Mouse (Mus musculus) layer of hippocampus, adult 9-11 months (tissue): Measurements from ENCODE around the gene BC005624.
"Not testable (repeated sequence)": the region's sequence is repeated elsewhere in the genome, so short reads cannot be mapped to it uniquely, and the experiment has no call there.

Experiments
- DNase-seq: peaks from one replicate; pipeline ENCODE4 v3.0.0; 2022

Gene BC005624

GRCm38 (mm10) chr2:30967352-30968327, 14.4 kb downstream of the BC005624 start, which contains the start of gene Tor1a:
TSS of gene Tor1a (minus strand) at chr2:30967933.
- DNase-seq, result peak; percentile 91

GRCm38 (mm10) chr2:30966826-30967225, 15.2 kb downstream of the BC005624 start:
- no peak for DNase-seq

- no peak for DNase-seq
These were observed 16.4 kb downstream of the BC005624 start for GRCm38 (mm10) chr2:30965627-30966026.

GRCm38 (mm10) chr2:30962570-30963254, 19.3 kb downstream of the BC005624 start:
- peak; percentile 75 for DNase-seq

GRCm38 (mm10) chr2:30959856-30960255, 22.1 kb downstream of the BC005624 start:
- no peak for DNase-seq

GRCm38 (mm10) chr2:30958726-30959125, 23.3 kb downstream of the BC005624 start:
- no peak for DNase-seq

GRCm38 (mm10) chr2:30957511-30957910, 24.5 kb downstream of the BC005624 start:
- DNase-seq, result no peak

GRCm38 (mm10) chr2:30954797-30955196, 27.2 kb downstream of the BC005624 start:
- DNase-seq, result no peak

- DNase-seq, result peak; percentile 93
These were observed 29.0 kb downstream of the BC005624 start, which contains the start of gene Tor1b for GRCm38 (mm10) chr2:30952824-30953490. TSS of gene Tor1b (plus strand) at chr2:30952959.

- DNase-seq, result no peak
These were observed 29.6 kb downstream of the BC005624 start for GRCm38 (mm10) chr2:30952457-30952823.

GRCm38 (mm10) chr2:30942603-30943011, 39.4 kb downstream of the BC005624 start:
- no peak for DNase-seq

GRCm38 (mm10) chr2:30942116-30942515, 39.9 kb downstream of the BC005624 start:
- not testable (repeated sequence) for DNase-seq

GRCm38 (mm10) chr2:30941586-30941985, 40.4 kb downstream of the BC005624 start:
- no peak for DNase-seq

GRCm38 (mm10) chr2:30938574-30938991, 43.4 kb downstream of the BC005624 start:
- DNase-seq, result no peak

- no peak for DNase-seq
These were observed 44.3 kb downstream of the BC005624 start for GRCm38 (mm10) chr2:30937731-30938130.

GRCm38 (mm10) chr2:30936808-30937207, 45.2 kb downstream of the BC005624 start:
- DNase-seq, result no peak

- peak; percentile 63 for DNase-seq
These were observed 48.0 kb downstream of the BC005624 start for GRCm38 (mm10) chr2:30933917-30934450.

GRCm38 (mm10) chr2:30933032-30933431, 49.0 kb downstream of the BC005624 start:
- no peak for DNase-seq

- DNase-seq, result no peak
These were observed 50.1 kb downstream of the BC005624 start for GRCm38 (mm10) chr2:30931922-30932321.

GRCm38 (mm10) chr2:30930846-30931245, 51.2 kb downstream of the BC005624 start:
- not testable (repeated sequence) for DNase-seq

- DNase-seq, result peak; percentile 75
These were observed 52.4 kb downstream of the BC005624 start, which contains the start of gene Ptges for GRCm38 (mm10) chr2:30929483-30930045. TSS of gene Ptges (minus strand) at chr2:30929863.

GRCm38 (mm10) chr2:30928893-30929482, 53.0 kb downstream of the BC005624 start:
- peak; percentile 36 for DNase-seq
